ENCODE assay signal across 20 mouse cellular contexts in the genomic region with DNA sequence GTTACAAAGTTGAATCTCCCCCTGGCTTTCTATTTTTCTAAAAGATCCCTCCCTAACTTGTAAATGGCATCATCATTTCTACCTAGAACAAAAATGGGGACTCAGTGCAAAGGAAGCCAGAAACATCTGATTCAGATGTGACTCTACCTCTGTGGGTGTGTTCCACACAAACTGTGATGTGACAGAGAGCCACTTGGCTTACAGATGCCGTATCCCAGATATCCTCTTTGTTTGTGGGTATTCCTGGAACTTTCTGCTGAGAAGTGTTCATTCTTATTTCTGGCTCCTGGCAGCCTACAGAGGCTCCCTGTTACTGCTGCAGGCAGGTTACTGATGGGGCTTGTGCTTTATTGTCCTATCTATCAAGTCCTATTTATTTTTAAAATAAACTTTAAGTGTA. TPM values are rescaled to one million over a fixed set of nuclear protein-coding genes. Genes with fewer than 3 reads are reported as not detected.
DNase-seq lines count a peak whose midpoint lies in the region; ATAC-seq and TF ChIP-seq lines count a peak whose summit lies in the region.
"Had no signal": no experiment of that assay in that cellular context is flagged by ENCODE, and none has a peak within 500 bp of the region (broad histone marks: within the 10 kb centered on the region; RNA-seq: fewer than 3 reads in every experiment).

No protein-coding gene starts in this region.

- H3K27ac ChIP-seq in layer of hippocampus, adult 2 months = 0 out of 2 replicates have a peak overlapping the region, but pooled peaks have one; percentile 19

- DNase-seq in layer of hippocampus, adult 2 months (ENCODE audit: low spot score in 2 of 2) = no peak
- no peak for DNase-seq in layer of hippocampus, adult 11-12 months (ENCODE audit: low spot score)
- peak; percentile 58 for DNase-seq in brain, adult 2 months (ENCODE audit: low read depth, low spot score)
- DNase-seq: adrenal gland, adult 2 months; adrenal gland, adult 8-10 months; adrenal gland, postnatal 10 days; adrenal gland, postnatal 14 days; adrenal gland, postnatal 25 days; adrenal gland, postnatal 36 days; B cell, adult 2 months; cerebellum, adult 11 months; cerebellum, adult 11-12 months; cerebellum, adult 18-20 months; cerebellum, adult 2 months had no signal

- H3K4me3 ChIP-seq in layer of hippocampus, adult 2 months = no peak overlapping the region

- ATAC-seq in megakaryocyte, adult 5-6 weeks (ENCODE audit: poor library complexity, severe bottlenecking) = no peak
- ATAC-seq: activated CD4-positive, CD25-positive, alpha-beta regulatory T cell, adult 4 months; CD4-positive, CD25-positive, alpha-beta regulatory T cell, adult 4 months; Patski had no signal

- no peak for TF ChIP-seq CTCF in layer of hippocampus, adult 2 months (conservative IDR thresholded peaks at IDR 0.05)

RNA-seq across cellular contexts. Expression of a gene that starts 19.2 kb away (rescaled TPM):
- total RNA-seq in layer of hippocampus, adult 2 months (2021) = 10 to 100 TPM; 63.7 to 74.4 TPM
- total RNA-seq in megakaryocyte, adult 5-6 weeks (2015) = not detected in 2 replicates
- not detected in 2 replicates for total RNA-seq in megakaryocyte, adult 5-6 weeks (2017)
- total RNA-seq: ES-E14, MEL had no signal

Comparison
In these comparisons a context has a peak if more than half of its experiments do, and no peak if none do; other contexts are left out.
1. RNA of a gene that starts 19.2 kb away (total RNA-seq): 63.7 to 74.4 TPM in layer of hippocampus, adult 2 months; not detected in megakaryocyte, adult 5-6 weeks; every median in the first group is over 10 times any median in the second.